Mouse (Mus musculus): Measurements from ENCODE around the gene Sall1.

GRCm38 (mm10) chr8:89024796-89025195 lies 19.2 kb downstream of the Sall1 start:
- TF ChIP-seq GATA1 (IDR thresholded peaks at IDR 0.05; ENCODE audit: borderline replicate concordance, low read length) = no peak
- TF ChIP-seq FLI1 (IDR thresholded peaks at IDR 0.05; ENCODE audit: low read length) = no peak
